Mouse (Mus musculus): ENCODE measurements around the gene Tmem108.

DNA sequence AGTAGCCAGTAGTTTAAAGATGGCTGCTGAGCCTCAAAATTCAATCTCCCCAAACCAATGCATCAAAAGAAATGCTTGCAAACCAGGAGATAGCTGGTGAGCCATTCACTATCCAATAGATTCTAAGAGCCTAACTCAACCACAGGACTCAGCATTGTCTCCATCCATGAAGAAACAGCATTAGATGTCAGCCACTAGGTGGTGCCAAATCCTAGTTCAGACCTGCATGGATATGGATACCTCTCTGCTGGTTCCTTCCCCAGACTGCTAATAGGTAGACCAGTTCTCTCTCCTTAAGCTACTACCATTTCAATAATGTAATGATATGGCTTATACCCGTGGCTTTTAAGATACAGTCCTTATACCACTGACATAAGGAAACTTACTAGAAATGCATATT is 137.0 kb downstream of the Tmem108 start:
- TF ChIP-seq POLR2A (IDR thresholded peaks at IDR 0.05; ENCODE audit: insufficient read depth, low read depth, low read length): no peak
- 0 out of 2 replicates have a peak, but pooled peaks have one; percentile 43 for TF ChIP-seq EP300 (IDR thresholded peaks at IDR 0.05; ENCODE audit: insufficient read depth, low read depth, low read length)
- peak; percentile 88 for TF ChIP-seq CTCF (IDR thresholded peaks at IDR 0.05)
